Mouse (Mus musculus) right cerebral cortex, adult 18-20 months (tissue): Measurements from ENCODE around the gene Rab37.

Experiments used
- DNase-seq: peaks from one replicate; pipeline ENCODE4 v3.0.0; 2022; ENCODE audit warnings: mixed read lengths

Rab37 gene

DNA sequence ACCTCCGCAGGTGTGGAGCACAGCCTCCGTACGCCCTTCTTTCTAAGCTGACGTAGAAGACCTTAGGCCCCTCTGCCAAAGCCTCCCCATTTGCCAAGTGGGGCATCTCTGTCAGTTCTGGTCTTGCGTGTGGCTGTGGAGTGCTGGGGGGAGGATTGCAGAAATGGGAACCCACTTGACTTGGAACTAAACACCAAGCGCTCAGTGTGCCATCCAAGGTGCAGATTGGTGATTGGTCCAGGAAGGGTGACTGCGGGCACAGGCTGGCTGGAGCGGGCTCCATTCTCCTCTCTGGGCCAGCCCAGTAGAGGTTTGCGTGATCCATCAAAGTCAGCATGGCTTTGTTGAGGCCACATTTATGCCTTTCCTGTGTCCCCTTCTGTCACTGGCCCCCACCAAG, 111.5 kb downstream of the Rab37 start:
- no peak for DNase-seq

- no peak for DNase-seq
Measured at GRCm38 (mm10) chr11:115208126-115208525, 116.9 kb downstream of the Rab37 start.

- DNase-seq = no peak
Measured at GRCm38 (mm10) chr11:115208776-115209732, 117.8 kb downstream of the Rab37 start.

GRCm38 (mm10) chr11:115209958-115210357, 118.7 kb downstream of the Rab37 start:
- DNase-seq = no peak
